Mouse (Mus musculus) adrenal gland, postnatal 4 days (tissue): ENCODE measurements around the gene Plcg2. TPM values are rescaled to one million over a fixed set of nuclear protein-coding genes. Genes with fewer than 3 reads are reported as not detected.

Experiments
- DNase-seq, 2 experiments: peaks; one replicate each; pipeline ENCODE4 v3.0.0; 2021 to 2022; ENCODE audit warnings: low spot score in 2 of 2, mixed read lengths in 2 of 2
- total RNA-seq, 2 experiments: library from RNA; stranded (reverse); gene quantifications; 2 replicates each; pipeline ENCODE4 v1.2.3; 2021

Plcg2 gene
- total RNA-seq, 2 experiments from 2014 or later: 5.5 to 6.2 TPM

DNA sequence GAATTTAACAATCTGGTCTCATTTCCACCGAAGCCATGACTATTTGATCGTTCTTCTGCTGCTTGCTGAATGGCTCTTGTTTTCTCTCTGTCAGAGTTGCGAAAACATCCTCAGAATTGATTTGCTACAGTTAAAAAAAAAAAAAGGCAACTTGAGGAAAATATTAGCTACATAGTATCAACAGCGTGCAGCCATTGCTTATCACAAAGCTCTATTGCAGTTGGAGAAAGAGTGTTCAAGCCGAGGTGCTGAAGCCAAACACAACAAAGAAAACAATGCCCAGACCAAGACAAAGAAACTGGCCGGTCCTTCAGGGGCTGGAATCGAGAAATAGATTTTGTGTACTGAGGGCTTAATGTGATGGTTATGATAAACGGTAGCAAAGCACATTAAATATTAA lies 47.0 kb downstream of the Plcg2 start:
- DNase-seq: no peak

- no peak for DNase-seq
These were observed 48.3 kb downstream of the Plcg2 start for GRCm38 (mm10) chr8:117546386-117546785.

GRCm38 (mm10) chr8:117547945-117548344 lies 49.9 kb downstream of the Plcg2 start:
- DNase-seq: no peak

- no peak for DNase-seq
These were observed 50.4 kb downstream of the Plcg2 start for GRCm38 (mm10) chr8:117548453-117548852.

DNA sequence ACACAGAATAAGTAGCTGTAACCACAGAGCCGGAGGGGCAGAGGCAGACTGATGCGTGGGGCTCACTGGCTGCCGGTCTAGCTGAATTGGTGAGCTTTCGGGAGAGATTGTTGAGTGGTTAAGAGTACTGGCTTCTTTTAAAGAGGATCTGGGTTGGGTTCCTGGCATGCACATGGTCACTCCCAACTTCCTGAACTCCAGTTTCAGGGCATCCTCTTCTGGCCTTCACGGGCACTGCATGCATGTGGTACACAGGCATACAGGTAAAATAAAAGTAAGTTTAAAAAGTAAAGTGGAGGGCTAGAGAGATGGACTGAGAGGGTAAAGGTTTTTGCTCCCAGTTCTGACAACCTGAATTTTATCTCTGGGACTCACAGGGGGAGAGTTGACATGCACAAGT lies 52.4 kb downstream of the Plcg2 start:
- no peak for DNase-seq

DNA sequence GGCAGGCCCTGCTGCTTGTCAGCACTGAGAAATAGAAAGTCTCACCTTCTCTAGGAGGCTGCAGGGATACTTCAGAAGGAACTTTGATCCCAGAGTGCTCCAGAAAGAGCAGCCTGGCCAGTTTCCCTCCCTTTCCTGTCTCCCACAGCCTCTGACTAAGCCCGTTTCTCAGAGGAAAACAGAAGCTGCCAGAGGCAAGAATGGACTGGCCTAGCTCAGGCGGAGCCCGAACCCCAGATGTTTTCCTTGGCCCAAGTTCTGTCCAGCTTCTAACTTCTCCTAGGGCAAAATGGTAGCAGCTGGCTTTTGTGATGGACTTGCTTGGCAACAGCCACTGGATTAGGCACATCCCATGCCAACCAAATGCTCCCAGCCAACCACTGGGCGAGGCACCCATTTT lies 62.9 kb downstream of the Plcg2 start:
- DNase-seq: no peak

DNA sequence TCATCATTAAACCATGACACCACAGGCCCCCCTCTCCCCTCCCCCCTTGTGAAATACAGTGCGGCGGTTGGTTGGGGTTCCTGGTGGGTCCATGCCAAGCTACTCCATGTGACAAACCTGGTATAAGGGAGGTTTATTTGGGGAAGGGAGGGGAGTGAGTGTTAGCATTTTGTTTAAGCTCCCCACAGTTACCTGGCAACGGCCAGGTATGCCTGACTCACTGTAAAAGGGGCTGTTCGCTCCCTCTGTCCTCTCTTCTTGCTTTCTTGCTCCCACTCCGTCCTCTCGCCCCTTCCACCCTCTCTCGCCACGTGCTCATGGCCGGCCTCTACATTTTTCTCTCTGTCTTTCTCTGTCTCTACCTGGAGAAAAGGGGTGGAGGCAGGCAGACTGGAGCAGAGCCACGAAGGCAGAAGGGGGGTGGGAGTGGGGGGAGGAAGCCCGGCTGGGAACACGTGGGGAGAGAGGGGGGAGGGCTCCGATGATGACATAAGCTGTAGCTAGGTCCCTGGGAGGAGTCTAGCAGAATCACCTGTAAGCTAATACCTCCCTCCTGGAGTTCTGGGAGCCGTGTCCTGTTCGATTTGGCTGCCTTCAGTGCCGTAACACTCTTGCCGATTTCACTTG lies 63.8 kb downstream of the Plcg2 start:
- DNase-seq: no peak

DNA sequence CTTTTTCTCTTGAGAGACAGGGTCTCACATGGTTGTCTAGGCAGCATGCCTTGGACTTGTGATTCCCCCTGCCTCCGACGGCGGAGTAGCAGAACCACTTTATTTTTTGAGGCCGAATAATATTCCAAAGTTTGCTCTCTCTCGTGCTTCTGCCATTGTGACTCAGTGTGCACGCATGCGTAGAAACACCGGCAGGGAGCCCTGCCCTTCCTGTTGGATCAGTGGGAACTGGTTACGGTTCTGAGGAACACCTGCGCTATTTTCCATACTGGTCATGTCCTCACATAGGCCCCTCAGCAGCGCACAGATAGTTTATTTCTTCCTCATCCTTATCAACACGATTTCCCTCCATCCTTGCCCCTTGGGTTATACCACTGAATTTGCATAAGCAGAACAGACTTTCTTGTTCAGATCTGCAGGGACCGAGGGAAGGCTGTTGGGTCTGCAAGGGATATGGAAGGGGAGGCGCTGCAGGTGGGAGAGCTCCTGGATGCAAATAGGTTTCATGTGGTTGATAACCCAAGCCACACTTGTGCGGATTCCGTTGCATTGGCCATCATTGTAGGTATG lies 64.4 kb downstream of the Plcg2 start:
- no peak for DNase-seq

- peak; percentile 37 to 43 for DNase-seq
These were observed 71.3 kb downstream of the Plcg2 start for GRCm38 (mm10) chr8:117569409-117569808.

- no peak for DNase-seq
These were observed 78.2 kb downstream of the Plcg2 start for GRCm38 (mm10) chr8:117576291-117576785.

GRCm38 (mm10) chr8:117577059-117577458 lies 79.0 kb downstream of the Plcg2 start:
- no peak for DNase-seq

GRCm38 (mm10) chr8:117577883-117578282 lies 79.8 kb downstream of the Plcg2 start:
- DNase-seq: no peak

DNA sequence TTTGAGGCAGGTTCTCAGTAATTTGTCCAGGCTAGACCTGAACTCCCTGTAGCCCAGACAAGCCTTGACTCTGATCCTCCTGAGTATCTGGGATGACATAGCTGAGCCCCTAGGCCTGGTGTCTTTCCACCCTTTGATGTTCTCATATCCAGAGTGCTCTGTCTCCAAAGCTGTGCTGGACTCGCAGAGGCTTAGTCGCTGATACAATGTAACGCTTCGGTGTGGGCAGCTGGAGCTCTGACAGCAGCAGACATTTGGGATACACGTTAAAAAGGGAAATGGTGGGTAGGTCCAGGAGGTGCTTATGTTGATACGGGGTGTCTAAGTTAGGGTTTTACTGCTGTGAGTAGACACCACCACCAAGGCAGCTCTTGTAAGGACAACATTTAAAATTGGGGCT lies 80.8 kb downstream of the Plcg2 start:
- no peak for DNase-seq

DNA sequence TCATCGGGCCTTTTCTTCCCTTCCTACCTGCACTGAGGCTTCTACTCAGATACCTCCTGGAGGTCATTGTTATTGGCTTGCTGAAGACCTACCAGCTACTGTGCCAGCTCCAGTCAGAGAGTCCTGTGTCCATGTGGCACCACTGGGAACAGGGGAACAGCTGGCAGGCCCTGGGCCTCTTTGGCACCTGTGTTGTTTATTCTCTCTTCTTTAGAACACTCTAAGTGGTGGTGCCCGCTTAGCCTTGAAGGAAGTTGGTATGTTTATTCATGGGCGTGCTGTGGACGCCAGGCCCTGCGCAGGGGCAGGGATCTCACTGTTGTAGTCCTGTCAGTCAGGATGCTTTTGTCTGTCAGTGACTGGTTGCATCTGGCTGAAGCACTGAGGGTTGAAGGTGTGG lies 95.8 kb downstream of the Plcg2 start:
- no peak for DNase-seq

DNA sequence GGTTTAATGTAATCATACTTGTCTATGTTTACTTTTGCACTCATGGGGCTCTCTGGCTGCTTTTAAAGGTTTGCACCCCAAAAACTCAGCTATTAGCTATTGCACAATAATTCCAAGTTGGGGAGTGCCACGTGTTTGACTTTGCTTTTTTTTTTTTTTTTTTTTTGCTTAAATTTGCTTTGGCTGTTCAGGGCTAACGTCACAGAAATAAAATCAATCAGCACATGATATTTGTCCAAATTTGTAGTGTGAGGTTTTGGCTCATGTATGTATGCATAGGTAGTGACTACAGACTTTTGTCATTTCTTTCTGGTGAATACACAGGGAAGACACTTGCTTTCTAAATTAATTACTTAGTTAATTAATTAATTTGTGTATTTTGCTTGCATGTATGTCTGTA lies 96.9 kb downstream of the Plcg2 start:
- DNase-seq: no peak

DNA sequence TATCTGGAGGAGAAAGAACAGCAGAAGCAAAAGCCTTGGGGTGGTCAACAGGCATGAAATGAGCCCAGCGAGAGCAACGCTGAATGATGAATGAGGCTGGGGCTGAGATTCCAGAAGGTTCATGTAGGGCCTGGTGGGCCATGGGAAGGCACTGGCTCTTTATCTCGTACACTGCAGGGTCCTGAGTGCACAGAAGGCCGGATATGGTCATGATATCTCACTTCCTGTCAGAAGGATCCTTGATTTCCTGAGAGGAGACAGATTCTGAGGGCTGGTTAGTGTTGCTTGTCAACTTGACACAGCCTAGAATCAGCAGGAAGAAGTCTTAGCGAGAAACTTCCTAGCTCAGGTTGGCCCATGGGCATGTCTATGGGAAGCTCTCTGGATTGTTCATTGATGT lies 98.7 kb downstream of the Plcg2 start:
- DNase-seq: no peak

DNA sequence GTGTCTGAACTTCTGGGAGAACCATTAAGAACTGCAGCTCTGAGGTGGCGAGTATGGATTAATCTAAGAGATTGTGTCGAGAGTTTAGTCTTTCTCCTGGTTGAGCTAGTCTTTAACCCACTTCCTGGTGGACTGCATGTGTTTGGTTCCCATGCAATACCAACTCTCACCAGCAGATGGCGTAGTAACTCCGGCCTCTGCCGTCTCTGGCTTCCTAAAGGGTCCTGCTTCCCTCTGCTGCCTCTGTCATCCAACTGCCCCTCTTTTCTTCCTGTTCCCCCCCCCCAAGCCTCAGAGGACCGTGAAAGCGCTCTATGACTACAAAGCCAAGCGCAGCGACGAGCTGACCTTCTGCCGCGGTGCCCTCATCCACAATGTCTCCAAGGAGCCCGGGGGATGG lies 102.7 kb downstream of the Plcg2 start:
- DNase-seq: no peak

DNA sequence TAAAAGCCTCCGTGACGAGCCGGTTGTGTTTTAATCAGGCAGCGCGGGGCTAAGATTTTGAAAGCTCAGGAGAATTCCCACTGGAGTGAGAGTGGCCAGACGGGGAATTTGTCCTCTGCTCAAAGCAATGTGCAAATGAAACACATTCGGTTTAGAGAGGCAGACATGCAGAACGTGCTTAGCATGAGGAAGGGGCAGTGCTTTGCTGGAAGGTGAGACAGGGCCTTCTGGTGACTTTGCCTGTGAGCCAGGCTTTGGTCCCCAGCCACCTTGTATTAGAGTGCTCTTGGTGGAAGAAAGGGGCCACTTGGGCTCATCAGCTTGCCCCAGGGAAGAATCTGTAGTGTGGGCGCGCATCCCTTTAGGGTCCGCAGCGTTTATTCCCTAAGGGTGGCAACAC lies 106.0 kb downstream of the Plcg2 start:
- no peak for DNase-seq

- DNase-seq: no peak
These were observed 106.6 kb downstream of the Plcg2 start for GRCm38 (mm10) chr8:117604671-117605070.

GRCm38 (mm10) chr8:117605201-117605600 lies 107.1 kb downstream of the Plcg2 start:
- DNase-seq: no peak

DNA sequence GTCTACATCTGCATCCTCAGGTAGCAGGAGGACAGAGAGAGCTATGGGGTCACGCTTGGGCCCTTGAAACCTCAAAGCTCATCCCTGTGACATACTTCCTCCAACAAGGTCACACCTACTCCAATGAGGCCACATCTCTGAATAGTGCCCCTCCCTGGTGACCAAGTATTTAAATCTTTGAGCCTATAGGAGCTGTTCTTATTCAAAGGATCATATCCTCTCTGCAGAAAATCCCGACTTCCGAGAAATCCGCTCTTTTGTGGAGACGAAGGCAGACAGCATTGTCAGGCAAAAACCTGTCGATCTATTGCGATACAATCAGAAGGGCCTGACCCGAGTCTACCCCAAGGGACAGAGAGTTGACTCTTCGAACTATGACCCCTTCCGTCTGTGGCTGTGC lies 112.4 kb downstream of the Plcg2 start:
- DNase-seq: no peak

DNA sequence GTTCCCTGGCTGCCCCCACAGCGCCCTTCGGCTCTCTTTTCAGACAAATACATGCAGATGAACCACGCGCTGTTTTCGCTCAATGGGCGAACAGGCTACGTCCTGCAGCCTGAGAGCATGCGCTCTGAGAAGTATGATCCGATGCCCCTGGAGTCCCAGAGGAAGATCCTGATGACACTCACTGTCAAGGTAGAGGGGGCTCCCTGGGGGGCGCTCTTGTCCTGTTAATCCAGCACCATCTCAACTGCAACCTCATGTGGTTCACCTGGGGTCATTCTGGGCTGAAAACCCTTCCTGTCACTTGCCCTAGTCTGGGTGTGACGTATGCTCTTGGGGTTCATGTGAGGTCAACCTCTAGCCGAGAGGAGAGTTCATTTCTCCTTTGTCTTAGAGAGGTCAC lies 114.8 kb downstream of the Plcg2 start:
- no peak for DNase-seq
